Mouse (Mus musculus) cerebellum, adult 2 months (tissue): ENCODE results near the gene Lcp1. TPM values are rescaled to one million over a fixed set of nuclear protein-coding genes. Genes with fewer than 3 reads are reported as not detected.

Experiments used
- DNase-seq, 2 experiments: peaks; one replicate each; pipeline ENCODE4 v3.0.0; 2021
- H3K27ac ChIP-seq: fragments of 200-500 bp; 2 replicates; pipeline ENCODE4 v1.5.1; 2012; ENCODE audit warnings: low read length, control low read depth, inconsistent platforms; ENCODE audit not compliant: insufficient read depth
- H3K27me3 ChIP-seq: fragments of 200-500 bp; 2 replicates; pipeline ENCODE4 v1.6.1; 2012; ENCODE audit warnings: inconsistent platforms, mild to moderate bottlenecking, low read length, moderate library complexity; ENCODE audit not compliant: control insufficient read depth, insufficient read depth
- H3K4me1 ChIP-seq: fragments of 200-500 bp; 2 replicates; pipeline ENCODE4 v1.6.1; 2011; ENCODE audit warnings: low read length; ENCODE audit not compliant: control insufficient read depth, insufficient read depth
- H3K4me3 ChIP-seq: fragments of 200-500 bp; replicated peaks from 2 replicates; pipeline ENCODE3; 2011; ENCODE audit warnings: mild to moderate bottlenecking, low read depth, low read length, control low read depth; ENCODE audit not compliant: insufficient read depth
- CTCF ChIP-seq: fragments of 200-500 bp; IDR thresholded peaks from 2 replicates; pipeline ENCODE4 v1.5.1; 2011; ENCODE audit warnings: low read depth, mild to moderate bottlenecking, control low read depth, low read length, moderate library complexity, borderline replicate concordance; ENCODE audit not compliant: insufficient read depth
- POLR2A ChIP-seq: fragments of 200-500 bp; IDR thresholded peaks from 2 replicates; pipeline ENCODE4 v1.6.1; 2011; ENCODE audit warnings: low read length, control low read depth, borderline replicate concordance; ENCODE audit not compliant: insufficient read depth
- WGBS: fragments of 180-500 bp; shearing (Covaris S2); methylation state at CpG from one replicate; pipeline ENCODE4 v1.1.7; 2018; 5-methylcytosine and 5-hydroxymethylcytosine counted together
- polyA plus RNA-seq: library from polyadenylated mRNA; depleted of rRNA; stranded (reverse); fragments of >200 nt; gene quantifications from 2 replicates; pipeline ENCODE4 v1.2.3, GENCODE M21; 2012

Gene Lcp1
- polyA plus RNA-seq, 1 experiment: 9.1 TPM

GRCm38 (mm10) chr14:75148229-75148628 lies 17.3 kb downstream of the Lcp1 start:
- no peak overlapping the region for H3K27ac ChIP-seq
- TF ChIP-seq CTCF (no peak), POLR2A (no peak)

GRCm38 (mm10) chr14:75150653-75151052 lies 19.8 kb downstream of the Lcp1 start:
- no peak overlapping the region for H3K27ac ChIP-seq
- H3K27me3 ChIP-seq: no peaks in the 10 kb centered on the region
- 79% methylated on average over 2 of the region's 2 CpGs for WGBS
- no peaks in the 10 kb centered on the region for H3K4me1 ChIP-seq
- DNase-seq: no peak
- H3K4me3 ChIP-seq: no peak overlapping the region
- TF ChIP-seq CTCF (no peak), POLR2A (no peak)

More at GRCm38 (mm10) chr14:75148229-75148628, 17.3 kb downstream of the Lcp1 start:
- H3K4me3 ChIP-seq: no peak overlapping the region
- H3K4me1 ChIP-seq: no peaks in the 10 kb centered on the region
- no peak for DNase-seq
- no peaks in the 10 kb centered on the region for H3K27me3 ChIP-seq
- 62% methylated on average over 9 of the region's 9 CpGs for WGBS

GRCm38 (mm10) chr14:75151146-75151545 lies 20.2 kb downstream of the Lcp1 start:
- H3K27ac ChIP-seq: no peak overlapping the region
- H3K4me1 ChIP-seq: no peaks in the 10 kb centered on the region
- no peak overlapping the region for H3K4me3 ChIP-seq
- no peak for DNase-seq
- 41% methylated on average over 3 of the region's 3 CpGs for WGBS
- H3K27me3 ChIP-seq: no peaks in the 10 kb centered on the region
- TF ChIP-seq CTCF (no peak), POLR2A (no peak)

- Histone ChIP-seq H3K27me3 (no peaks in the 10 kb centered on the region), H3K4me1 (no peaks in the 10 kb centered on the region), H3K4me3 (no peak overlapping the region), H3K27ac (no peak overlapping the region)
- 89% methylated on average over 8 of the region's 8 CpGs for WGBS
- no peak for TF ChIP-seq CTCF
- TF ChIP-seq POLR2A: no peak
- DNase-seq: no peak
Observed at GRCm38 (mm10) chr14:75154481-75154880, 23.6 kb downstream of the Lcp1 start.

- WGBS: 87% methylated on average over 2 of the region's 2 CpGs
- no peak for DNase-seq
- no peaks in the 10 kb centered on the region for H3K4me1 ChIP-seq
- TF ChIP-seq POLR2A (no peak), CTCF (no peak)
- H3K4me3 ChIP-seq: no peak overlapping the region
- H3K27me3 ChIP-seq: no peaks in the 10 kb centered on the region
- no peak overlapping the region for H3K27ac ChIP-seq
Observed at GRCm38 (mm10) chr14:75159375-75159774, 28.5 kb downstream of the Lcp1 start.

- Histone ChIP-seq H3K4me1 (no peaks in the 10 kb centered on the region), H3K27me3 (no peaks in the 10 kb centered on the region), H3K27ac (no peak overlapping the region), H3K4me3 (no peak overlapping the region)
- TF ChIP-seq CTCF: no peak
- TF ChIP-seq POLR2A: no peak
- no peak for DNase-seq
- WGBS: 88% methylated on average over 8 of the region's 8 CpGs
Observed at GRCm38 (mm10) chr14:75163866-75164265, 33.0 kb downstream of the Lcp1 start.

- Histone ChIP-seq H3K4me1 (no peaks in the 10 kb centered on the region), H3K27me3 (no peaks in the 10 kb centered on the region), H3K27ac (no peak overlapping the region), H3K4me3 (no peak overlapping the region)
- WGBS: 95% methylated on average over 9 of the region's 9 CpGs
- TF ChIP-seq CTCF (no peak), POLR2A (no peak)
- no peak for DNase-seq
Observed at GRCm38 (mm10) chr14:75164345-75164744, 33.4 kb downstream of the Lcp1 start.

- no peaks in the 10 kb centered on the region for H3K4me1 ChIP-seq
- no peak overlapping the region for H3K27ac ChIP-seq
- no peaks in the 10 kb centered on the region for H3K27me3 ChIP-seq
- no peak overlapping the region for H3K4me3 ChIP-seq
- WGBS: 93% methylated on average over 2 of the region's 2 CpGs
- no peak for DNase-seq
- TF ChIP-seq CTCF (no peak), POLR2A (no peak)
Observed at GRCm38 (mm10) chr14:75165574-75166131, 34.8 kb downstream of the Lcp1 start.

GRCm38 (mm10) chr14:75168501-75168900 lies 37.6 kb downstream of the Lcp1 start:
- Histone ChIP-seq H3K4me1 (no peaks in the 10 kb centered on the region), H3K4me3 (no peak overlapping the region), H3K27me3 (no peaks in the 10 kb centered on the region), H3K27ac (no peak overlapping the region)
- 92% methylated on average over 3 of the region's 3 CpGs for WGBS
- TF ChIP-seq POLR2A (no peak), CTCF (no peak)
- no peak for DNase-seq
